Comparison of ENCODE assay signal across 8 mouse cellular contexts in the genomic region with DNA sequence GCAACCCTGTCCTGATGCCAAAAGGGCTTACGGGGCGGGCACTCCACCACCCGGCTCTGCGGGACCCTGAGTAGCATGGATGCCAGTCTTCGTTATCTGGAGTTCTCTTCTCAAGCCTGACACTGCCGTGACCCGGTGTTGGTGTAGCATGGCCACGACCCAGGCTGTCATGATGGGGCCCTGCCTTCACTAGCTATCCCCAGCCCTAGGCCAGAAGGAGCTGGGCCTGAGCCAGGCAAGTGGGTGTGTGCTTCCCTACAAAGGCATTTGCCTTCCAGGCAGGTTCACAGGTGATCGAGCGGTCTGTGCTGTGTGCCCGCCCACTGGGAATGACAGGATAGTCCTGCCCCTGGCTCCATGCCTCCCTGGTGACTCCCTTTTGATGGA. TPM values are rescaled to one million over a fixed set of nuclear protein-coding genes. Genes with fewer than 3 reads are reported as not detected.
DNase-seq lines count a peak whose midpoint lies in the region; ATAC-seq and TF ChIP-seq lines count a peak whose summit lies in the region.

No protein-coding gene starts in this region.

- H3K4me3 ChIP-seq in ES-Bruce4 (ENCODE audit: low read depth, low read length) (peak overlapping the region; percentile 73), macrophage (ENCODE audit: inconsistent target) (peak overlapping the region; percentile 41)
- H3K4me3 ChIP-seq in embryonic facial prominence, embryonic 13.5 days = peak overlapping the region; percentile 80
- peak overlapping the region; percentile 93 for H3K4me3 ChIP-seq in heart, postnatal 0 days (ENCODE audit: low read depth, low read length)
- H3K4me3 ChIP-seq in stomach, postnatal 0 days (ENCODE audit: low read depth, low read length) = peak overlapping the region; percentile 69

- H3K4me1 ChIP-seq in ES-Bruce4 (ENCODE audit: control insufficient read depth, insufficient read depth, low read length) = peaks cover 2% of the 10 kb centered on the region
- peaks cover 57% of the 10 kb centered on the region for H3K4me1 ChIP-seq in embryonic facial prominence, embryonic 13.5 days
- H3K4me1 ChIP-seq in heart, postnatal 0 days (ENCODE audit: control insufficient read depth, insufficient read depth) = peaks cover 23% of the 10 kb centered on the region
- H3K4me1 ChIP-seq in stomach, postnatal 0 days (replicated peaks; ENCODE audit: control insufficient read depth, insufficient read depth) = peaks cover 7% of the 10 kb centered on the region; the same call in 1 of the 2 replicates

- no peaks in the 10 kb centered on the region for H3K27me3 ChIP-seq in ES-Bruce4 (ENCODE audit: control insufficient read depth, insufficient read depth, low read length, poor library complexity, severe bottlenecking)
- no peaks in the 10 kb centered on the region for H3K27me3 ChIP-seq in embryonic facial prominence, embryonic 13.5 days
- no peaks in the 10 kb centered on the region for H3K27me3 ChIP-seq in heart, postnatal 0 days (ENCODE audit: control insufficient read depth, insufficient read depth, low read length)
- H3K27me3 ChIP-seq in stomach, postnatal 0 days (ENCODE audit: control insufficient read depth, insufficient read depth, low read length) = no peaks in the 10 kb centered on the region

- no peak for TF ChIP-seq EP300 in ES-Bruce4 (IDR thresholded peaks at IDR 0.05; ENCODE audit: insufficient read depth, low read depth, low read length)
- no peak for TF ChIP-seq EP300 in heart, postnatal 0 days (IDR thresholded peaks at IDR 0.05; ENCODE audit: low read depth)
- TF ChIP-seq EP300 in stomach, postnatal 0 days (optimal IDR thresholded peaks at IDR 0.05) = no peak

- 0% methylated on average over 11 of the region's 11 CpGs for WGBS in embryonic facial prominence, embryonic 13.5 days
- 0% methylated on average over 11 of the region's 11 CpGs for WGBS in heart, postnatal 0 days
- 8% methylated on average over 11 of the region's 11 CpGs for WGBS in macrophage (ENCODE audit: missing documents)
- WGBS in stomach, postnatal 0 days = 0% methylated on average over 11 of the region's 11 CpGs

- peak overlapping the region; percentile 83 for H3K9ac ChIP-seq in ES-Bruce4 (ENCODE audit: low read depth, poor library complexity, severe bottlenecking)
- H3K9ac ChIP-seq in embryonic facial prominence, embryonic 13.5 days = peak overlapping the region; percentile 95
- peak overlapping the region; percentile 91 for H3K9ac ChIP-seq in heart, postnatal 0 days (replicated peaks; ENCODE audit: low read depth, low read length)
- peak overlapping the region; percentile 82 for H3K9ac ChIP-seq in stomach, postnatal 0 days (ENCODE audit: low read length)

- no peaks in the 10 kb centered on the region for H3K36me3 ChIP-seq in ES-Bruce4 (ENCODE audit: control insufficient read depth, insufficient read depth, low read length, poor library complexity, severe bottlenecking)
- H3K36me3 ChIP-seq in embryonic facial prominence, embryonic 13.5 days = 0 out of 2 replicates have a peak, but pooled peaks cover 10% of the 10 kb centered on the region
- no peaks in the 10 kb centered on the region for H3K36me3 ChIP-seq in heart, postnatal 0 days (replicated peaks; ENCODE audit: control insufficient read depth, insufficient read depth, low read length)
- no peaks in the 10 kb centered on the region for H3K36me3 ChIP-seq in macrophage (ENCODE audit: inconsistent target)
- no peaks in the 10 kb centered on the region for H3K36me3 ChIP-seq in stomach, postnatal 0 days (ENCODE audit: control insufficient read depth, insufficient read depth, low read length)

- no peaks in the 10 kb centered on the region for H3K9me3 ChIP-seq in ES-Bruce4 (replicated peaks; ENCODE audit: control insufficient read depth, insufficient read depth, low read length, poor library complexity, severe bottlenecking)
- no peaks in the 10 kb centered on the region for H3K9me3 ChIP-seq in embryonic facial prominence, embryonic 13.5 days
- H3K9me3 ChIP-seq in heart, postnatal 0 days (replicated peaks; ENCODE audit: control insufficient read depth, low read length) = no peaks in the 10 kb centered on the region
- H3K9me3 ChIP-seq in stomach, postnatal 0 days (ENCODE audit: control insufficient read depth, low read length) = no peaks in the 10 kb centered on the region

- no peaks in the 10 kb centered on the region for H3K79me2 ChIP-seq in macrophage (ENCODE audit: inconsistent target)

- TF ChIP-seq CTCF in ES-Bruce4 (IDR thresholded peaks at IDR 0.05; ENCODE audit: low read depth, low read length) = no peak
- no peak for TF ChIP-seq CTCF in heart, postnatal 0 days (IDR thresholded peaks at IDR 0.05; ENCODE audit: low read depth)
- TF ChIP-seq CTCF in stomach, postnatal 0 days (IDR thresholded peaks at IDR 0.05; ENCODE audit: low read depth) = no peak

- peak; percentile 16; the same call in 1 of the 2 replicates for ATAC-seq in embryonic facial prominence, embryonic 13.5 days (ENCODE audit: insufficient number of reproducible peaks, insufficient read depth, low FRiP score, low TSS enrichment, low read depth)
- ATAC-seq in heart, postnatal 0 days (ENCODE audit: insufficient read depth, low read depth) = peak; percentile 7
- peak; percentile 70 for ATAC-seq in stomach, postnatal 0 days (ENCODE audit: low FRiP score, low TSS enrichment)

- TF ChIP-seq POLR2A in ES-Bruce4 (IDR thresholded peaks at IDR 0.05; ENCODE audit: insufficient read depth, low read length) = no peak

- H3K4me2 ChIP-seq in embryonic facial prominence, embryonic 13.5 days = peak overlapping the region; percentile 97
- peak overlapping the region; percentile 93 for H3K4me2 ChIP-seq in heart, postnatal 0 days (ENCODE audit: low read depth, low read length)
- peak overlapping the region; percentile 83 for H3K4me2 ChIP-seq in stomach, postnatal 0 days (replicated peaks; ENCODE audit: low read depth)

- peak; percentile 47 for DNase-seq in adipocyte (ENCODE audit: low spot score)
- DNase-seq in heart, postnatal 0 days (ENCODE audit: low spot score) = no peak
- peak; percentile 57 to 72 for DNase-seq in kidney, postnatal 36 days
- DNase-seq in stomach, postnatal 0 days (ENCODE audit: low spot score) = peak; percentile 82
- no peak for DNase-seq in frontal cortex, postnatal 25 days (ENCODE audit: low spot score in 2 of 2)

- no peak overlapping the region for H3K27ac ChIP-seq in ES-Bruce4 (ENCODE audit: insufficient read depth, low read length)
- peak overlapping the region; percentile 98 for H3K27ac ChIP-seq in embryonic facial prominence, embryonic 13.5 days
- peak overlapping the region; percentile 92 for H3K27ac ChIP-seq in heart, postnatal 0 days (ENCODE audit: low read depth)
- no peak overlapping the region for H3K27ac ChIP-seq in macrophage
- peak overlapping the region; percentile 91 for H3K27ac ChIP-seq in stomach, postnatal 0 days (replicated peaks)

RNA-seq across cellular contexts. Expression of gene Gpsm1, which starts 0.6 kb away (rescaled TPM):
- polyA plus RNA-seq in ES-Bruce4 (2011; ENCODE audit: insufficient read depth, insufficient read length, low read depth, missing spikeins) (16.3 and 16.5 TPM in 2 replicates), macrophage (2018) (2.2 to 4.5 TPM (median 2.4 TPM) in 3 replicates)
- 54.8 and 57.0 TPM in 2 replicates for polyA plus RNA-seq in embryonic facial prominence, embryonic 13.5 days (2015; fragmentation: Nextera tagmentation; extraction: Ambion mirVana)
- total RNA-seq in heart, postnatal 0 days (2014; rRNA removed; ENCODE audit: low replicate concordance) = 577 and 610 TPM in 2 replicates
- polyA plus RNA-seq in heart, postnatal 0 days (2015; fragmentation: Nextera tagmentation; extraction: Ambion mirVana) = 146 and 148 TPM in 2 replicates
- total RNA-seq in macrophage (2018; cell fraction: chromatin; rRNA removed) = 10 to 100 TPM in 7 of 26 experiments, 1 to 10 TPM in 19; 1.5 to 35.3 (median 7.3) TPM
- 1 to 10 TPM in 23 of 26 experiments, under 1 TPM in 3; 0.63 to 3.8 (median 1.5) TPM for total RNA-seq in macrophage (2018; cell fraction: cytosol; rRNA removed)
- total RNA-seq in macrophage (2018; cell fraction: nucleus; rRNA removed) = 10 to 100 TPM in 2 of 26 experiments, 1 to 10 TPM in 22, under 1 TPM in 2; 0.86 to 16.1 (median 2.6) TPM
- polyA plus RNA-seq in stomach, postnatal 0 days (2015; fragmentation: Nextera tagmentation; extraction: Ambion mirVana) = 20.4 and 20.9 TPM in 2 replicates

RNA-seq across cellular contexts. Expression of gene Ccdc187, which starts 21.6 kb away (rescaled TPM):
- 0.06 TPM in 1 of 2 replicates, not detected in the other for polyA plus RNA-seq in ES-Bruce4 (2011; ENCODE audit: insufficient read depth, insufficient read length, low read depth, missing spikeins)
- 0.10 and 0.28 TPM in 2 replicates for polyA plus RNA-seq in embryonic facial prominence, embryonic 13.5 days (2015; fragmentation: Nextera tagmentation; extraction: Ambion mirVana)
- total RNA-seq in heart, postnatal 0 days (2014; rRNA removed; ENCODE audit: low replicate concordance) = 0.61 and 0.97 TPM in 2 replicates
- polyA plus RNA-seq in heart, postnatal 0 days (2015; fragmentation: Nextera tagmentation; extraction: Ambion mirVana) = 0.04 TPM in 2 replicates
- not detected for total RNA-seq in macrophage (2018; cell fraction: chromatin; rRNA removed)
- not detected for total RNA-seq in macrophage (2018; cell fraction: cytosol; rRNA removed)
- not detected for total RNA-seq in macrophage (2018; cell fraction: nucleus; rRNA removed)
- polyA plus RNA-seq in macrophage (2018) = not detected in 3 replicates
- 0.21 and 0.40 TPM in 2 replicates for polyA plus RNA-seq in stomach, postnatal 0 days (2015; fragmentation: Nextera tagmentation; extraction: Ambion mirVana)

RNA-seq across cellular contexts. Expression of gene Dnlz, which starts 36.0 kb away (rescaled TPM):
- polyA plus RNA-seq in ES-Bruce4 (2011; ENCODE audit: insufficient read depth, insufficient read length, low read depth, missing spikeins) (9.8 and 10.4 TPM in 2 replicates), macrophage (2018) (8.0 to 12.6 TPM (median 11.1 TPM) in 3 replicates)
- polyA plus RNA-seq in embryonic facial prominence, embryonic 13.5 days (2015; fragmentation: Nextera tagmentation; extraction: Ambion mirVana) = 31.4 and 32.1 TPM in 2 replicates
- 20.2 and 23.0 TPM in 2 replicates for total RNA-seq in heart, postnatal 0 days (2014; rRNA removed; ENCODE audit: low replicate concordance)
- polyA plus RNA-seq in heart, postnatal 0 days (2015; fragmentation: Nextera tagmentation; extraction: Ambion mirVana) = 17.0 and 18.6 TPM in 2 replicates
- 10 to 100 TPM in 5 of 26 experiments, 1 to 10 TPM in 21; 1.6 to 16.6 (median 6.1) TPM for total RNA-seq in macrophage (2018; cell fraction: chromatin; rRNA removed)
- total RNA-seq in macrophage (2018; cell fraction: cytosol; rRNA removed) = 10 to 100 TPM in 15 of 26 experiments, 1 to 10 TPM in 11; 7.5 to 14.5 (median 11.1) TPM
- 10 to 100 TPM in 7 of 26 experiments, 1 to 10 TPM in 19; 3.6 to 15.6 (median 6.5) TPM for total RNA-seq in macrophage (2018; cell fraction: nucleus; rRNA removed)
- 15.1 and 16.6 TPM in 2 replicates for polyA plus RNA-seq in stomach, postnatal 0 days (2015; fragmentation: Nextera tagmentation; extraction: Ambion mirVana)

RNA-seq across cellular contexts. Expression of gene Card9, which starts 44.8 kb away (rescaled TPM):
- polyA plus RNA-seq in ES-Bruce4 (2011; ENCODE audit: insufficient read depth, insufficient read length, low read depth, missing spikeins) (not detected in 2 replicates), macrophage (2018) (18.0 to 43.4 TPM (median 33.0 TPM) in 3 replicates)
- polyA plus RNA-seq in embryonic facial prominence, embryonic 13.5 days (2015; fragmentation: Nextera tagmentation; extraction: Ambion mirVana) = 0.81 and 1.3 TPM in 2 replicates
- total RNA-seq in heart, postnatal 0 days (2014; rRNA removed; ENCODE audit: low replicate concordance) = 1.5 TPM in 1 of 2 replicates, not detected in the other
- 0.18 and 0.31 TPM in 2 replicates for polyA plus RNA-seq in heart, postnatal 0 days (2015; fragmentation: Nextera tagmentation; extraction: Ambion mirVana)
- total RNA-seq in macrophage (2018; cell fraction: chromatin; rRNA removed) = 100 to 1,000 TPM in 24 of 26 experiments, 10 to 100 TPM in 2; 50.4 to 238 (median 171) TPM
- 10 to 100 TPM; 17.1 to 38.7 (median 28.3) TPM for total RNA-seq in macrophage (2018; cell fraction: cytosol; rRNA removed)
- total RNA-seq in macrophage (2018; cell fraction: nucleus; rRNA removed) = 100 to 1,000 TPM in 9 of 26 experiments, 10 to 100 TPM in 17; 35.7 to 146 (median 88.2) TPM
- 0.51 and 0.55 TPM in 2 replicates for polyA plus RNA-seq in stomach, postnatal 0 days (2015; fragmentation: Nextera tagmentation; extraction: Ambion mirVana)

Comparison
In these comparisons a context has a peak if more than half of its experiments do, and no peak if none do; other contexts are left out.
1. H3K27ac ChIP-seq: peak in embryonic facial prominence, embryonic 13.5 days (single experiment), heart, postnatal 0 days (single experiment) and stomach, postnatal 0 days (single experiment); none in ES-Bruce4 (single experiment) and macrophage (single experiment).
2. H3K4me3 ChIP-seq: peak in every context shown above with its lines; median percentile 93 in heart, postnatal 0 days; 80 in embryonic facial prominence, embryonic 13.5 days; 73 in ES-Bruce4; 69 in stomach, postnatal 0 days; 41 in macrophage.
3. DNase-seq: peak in adipocyte (single experiment), kidney, postnatal 36 days (2 of 2) and stomach, postnatal 0 days (single experiment); none in heart, postnatal 0 days (single experiment) and frontal cortex, postnatal 25 days (0 of 2).
4. ATAC-seq: peak in every context shown above with its lines; median percentile 70 in stomach, postnatal 0 days; 16 in embryonic facial prominence, embryonic 13.5 days; 7 in heart, postnatal 0 days.
5. Peak in every context shown above with its lines, with median percentiles within 50 percentile points of each other: H3K9ac ChIP-seq and H3K4me2 ChIP-seq.